Mouse (Mus musculus) adrenal gland (tissue): ENCODE measurements at regions not wholly inside any gene's neighbourhood (a gene's known extent, or its start where the extent isn't known, plus 50 kb on each side); places are given as distances from the start of the nearest gene placed in this dataset.

Experiments used
- intact Hi-C: fragments of 180-260 bp; cut with DNase I; formaldehyde crosslinking; loops from one replicate; pipeline ENCODE4 v1.15.1; 2025

GRCm38 (mm10) chr8:115428528-115429290, 278.9 kb downstream of the Maf start:
- intact Hi-C loops, result no loop called here

GRCm38 (mm10) chr8:115428022-115428421, 279.6 kb downstream of the Maf start:
- intact Hi-C loops, result no loop called here

GRCm38 (mm10) chr8:115427490-115427889, 280.1 kb downstream of the Maf start:
- intact Hi-C loops, result no loop called here

- intact Hi-C loops, result no loop called here
Measured at GRCm38 (mm10) chr8:115426543-115426942, 281.1 kb downstream of the Maf start.

- intact Hi-C loops, result no loop called here
Measured at GRCm38 (mm10) chr8:115425360-115425759, 282.2 kb downstream of the Maf start.

GRCm38 (mm10) chr8:115423682-115424081, 283.9 kb downstream of the Maf start:
- intact Hi-C loops, result no loop called here

GRCm38 (mm10) chr8:115423056-115423455, 284.5 kb downstream of the Maf start:
- intact Hi-C loops, result no loop called here

- intact Hi-C loops, result no loop called here
Measured at GRCm38 (mm10) chr8:115420536-115420935, 287.1 kb downstream of the Maf start.

GRCm38 (mm10) chr8:115420131-115420530, 287.5 kb downstream of the Maf start:
- intact Hi-C loops, result no loop called here

- intact Hi-C loops, result no loop called here
Measured at GRCm38 (mm10) chr8:115418056-115418455, 289.5 kb downstream of the Maf start.

- intact Hi-C loops, result no loop called here
Measured at GRCm38 (mm10) chr8:115414061-115414473, 293.5 kb downstream of the Maf start.

GRCm38 (mm10) chr8:115411756-115412155, 295.8 kb downstream of the Maf start:
- intact Hi-C loops, result no loop called here

GRCm38 (mm10) chr8:115411061-115411460, 296.5 kb downstream of the Maf start:
- intact Hi-C loops, result no loop called here

GRCm38 (mm10) chr8:115410191-115410590, 297.4 kb downstream of the Maf start:
- intact Hi-C loops, result no loop called here

- intact Hi-C loops, result loop anchor here (10.0 kb wide), 2 partner anchors 737 to 1027 kb away; no protein-coding TSS in a partner anchor
Measured at GRCm38 (mm10) chr8:115407535-115407934, 300.1 kb downstream of the Maf start.

GRCm38 (mm10) chr8:115403601-115404000, 304.0 kb downstream of the Maf start:
- intact Hi-C loops, result loop anchor here (5.0 to 10.0 kb wide), 3 partner anchors 304 to 1031 kb away; partner anchors contain the start of gene Maf

GRCm38 (mm10) chr8:115402471-115403197, 305.0 kb downstream of the Maf start:
- intact Hi-C loops, result loop anchor here (5.0 to 10.0 kb wide), 3 partner anchors 305 to 1032 kb away; partner anchors contain the start of gene Maf
